Mouse (Mus musculus): ENCODE measurements around the gene Tifab. TPM values are rescaled to one million over a fixed set of nuclear protein-coding genes. Genes with fewer than 3 reads are reported as not detected.

Gene Tifab
- polyA plus RNA-seq, 1 experiment = 0.03 TPM

- no peaks in the 10 kb centered on the region for H3K27me3 ChIP-seq (ENCODE audit: control insufficient read depth)
- peaks cover 39% of the 10 kb centered on the region for H3K4me1 ChIP-seq (ENCODE audit: control insufficient read depth)
- TF ChIP-seq TAL1 (IDR thresholded peaks at IDR 0.05; ENCODE audit: low read length) (no peak), GATA1 (IDR thresholded peaks at IDR 0.05; ENCODE audit: low read length) (no peak)
- H3K4me3 ChIP-seq (replicated peaks) = peak overlapping the region; percentile 89
- peaks cover 21% of the 10 kb centered on the region for H3K36me3 ChIP-seq (ENCODE audit: control insufficient read depth)
- no peaks in the 10 kb centered on the region for H3K9me3 ChIP-seq (ENCODE audit: control insufficient read depth, low read length)
Observed at GRCm38 (mm10) chr13:56134631-56135181, 44.0 kb downstream of the Tifab start.

GRCm38 (mm10) chr13:56134031-56134430 is 44.7 kb downstream of the Tifab start:
- Histone ChIP-seq H3K36me3 (ENCODE audit: control insufficient read depth) (peaks cover 23% of the 10 kb centered on the region), H3K27me3 (ENCODE audit: control insufficient read depth) (no peaks in the 10 kb centered on the region), H3K4me1 (ENCODE audit: control insufficient read depth) (peaks cover 39% of the 10 kb centered on the region), H3K9me3 (ENCODE audit: control insufficient read depth, low read length) (no peaks in the 10 kb centered on the region), H3K4me3 (replicated peaks) (peak overlapping the region; percentile 89)
- TF ChIP-seq TAL1 (IDR thresholded peaks at IDR 0.05; ENCODE audit: low read length) = no peak
- TF ChIP-seq GATA1 (IDR thresholded peaks at IDR 0.05; ENCODE audit: low read length) = no peak

- Histone ChIP-seq H3K36me3 (ENCODE audit: control insufficient read depth) (peaks cover 29% of the 10 kb centered on the region), H3K4me3 (replicated peaks) (no peak overlapping the region), H3K9me3 (ENCODE audit: control insufficient read depth, low read length) (no peaks in the 10 kb centered on the region), H3K27me3 (ENCODE audit: control insufficient read depth) (no peaks in the 10 kb centered on the region), H3K4me1 (ENCODE audit: control insufficient read depth) (peaks cover 39% of the 10 kb centered on the region)
- no peak for TF ChIP-seq GATA1 (IDR thresholded peaks at IDR 0.05; ENCODE audit: low read length)
- TF ChIP-seq TAL1 (IDR thresholded peaks at IDR 0.05; ENCODE audit: low read length) = no peak
Observed at GRCm38 (mm10) chr13:56132941-56133340, 45.7 kb downstream of the Tifab start.

GRCm38 (mm10) chr13:56132326-56132936 is 46.3 kb downstream of the Tifab start:
- Histone ChIP-seq H3K4me3 (replicated peaks) (no peak overlapping the region), H3K36me3 (ENCODE audit: control insufficient read depth) (peaks cover 34% of the 10 kb centered on the region), H3K27me3 (ENCODE audit: control insufficient read depth) (no peaks in the 10 kb centered on the region), H3K4me1 (ENCODE audit: control insufficient read depth) (peaks cover 39% of the 10 kb centered on the region), H3K9me3 (ENCODE audit: control insufficient read depth, low read length) (peaks cover 1% of the 10 kb centered on the region; the same call in 1 of the 2 replicates)
- TF ChIP-seq GATA1 (IDR thresholded peaks at IDR 0.05; ENCODE audit: low read length) (no peak), TAL1 (IDR thresholded peaks at IDR 0.05; ENCODE audit: low read length) (no peak)

GRCm38 (mm10) chr13:56130544-56130943 is 48.1 kb downstream of the Tifab start:
- peaks cover 31% of the 10 kb centered on the region for H3K4me1 ChIP-seq (ENCODE audit: control insufficient read depth)
- H3K9me3 ChIP-seq (ENCODE audit: control insufficient read depth, low read length) = peaks cover 2% of the 10 kb centered on the region; the same call in 1 of the 2 replicates
- H3K4me3 ChIP-seq (replicated peaks) = no peak overlapping the region
- TF ChIP-seq TAL1 (IDR thresholded peaks at IDR 0.05; ENCODE audit: low read length) (no peak), GATA1 (IDR thresholded peaks at IDR 0.05; ENCODE audit: low read length) (no peak)
- H3K36me3 ChIP-seq (ENCODE audit: control insufficient read depth) = peaks cover 52% of the 10 kb centered on the region
- no peaks in the 10 kb centered on the region for H3K27me3 ChIP-seq (ENCODE audit: control insufficient read depth)

- Histone ChIP-seq H3K4me1 (ENCODE audit: control insufficient read depth) (peaks cover 24% of the 10 kb centered on the region), H3K36me3 (ENCODE audit: control insufficient read depth) (peaks cover 62% of the 10 kb centered on the region), H3K4me3 (replicated peaks) (no peak overlapping the region), H3K9me3 (ENCODE audit: control insufficient read depth, low read length) (peaks cover 2% of the 10 kb centered on the region; the same call in 1 of the 2 replicates), H3K27me3 (ENCODE audit: control insufficient read depth) (no peaks in the 10 kb centered on the region)
- TF ChIP-seq GATA1 (IDR thresholded peaks at IDR 0.05; ENCODE audit: low read length) (no peak), TAL1 (IDR thresholded peaks at IDR 0.05; ENCODE audit: low read length) (no peak)
Observed at GRCm38 (mm10) chr13:56129578-56129977, 49.1 kb downstream of the Tifab start.

GRCm38 (mm10) chr13:56129014-56129413 is 49.7 kb downstream of the Tifab start:
- Histone ChIP-seq H3K27me3 (ENCODE audit: control insufficient read depth) (no peaks in the 10 kb centered on the region), H3K4me1 (ENCODE audit: control insufficient read depth) (peaks cover 18% of the 10 kb centered on the region), H3K36me3 (ENCODE audit: control insufficient read depth) (peaks cover 67% of the 10 kb centered on the region), H3K4me3 (replicated peaks) (no peak overlapping the region), H3K9me3 (ENCODE audit: control insufficient read depth, low read length) (peaks cover 2% of the 10 kb centered on the region; the same call in 1 of the 2 replicates)
- TF ChIP-seq TAL1 (IDR thresholded peaks at IDR 0.05; ENCODE audit: low read length) = no peak
- no peak for TF ChIP-seq GATA1 (IDR thresholded peaks at IDR 0.05; ENCODE audit: low read length)

- 0 out of 2 replicates have a peak, but pooled peaks cover 2% of the 10 kb centered on the region for H3K4me1 ChIP-seq (ENCODE audit: control insufficient read depth)
- H3K4me3 ChIP-seq (replicated peaks) = no peak overlapping the region
- peaks cover 87% of the 10 kb centered on the region for H3K36me3 ChIP-seq (ENCODE audit: control insufficient read depth)
- no peaks in the 10 kb centered on the region for H3K27me3 ChIP-seq (ENCODE audit: control insufficient read depth)
- no peak for TF ChIP-seq TAL1 (IDR thresholded peaks at IDR 0.05; ENCODE audit: low read length)
- no peak for TF ChIP-seq GATA1 (IDR thresholded peaks at IDR 0.05; ENCODE audit: low read length)
- peaks cover 2% of the 10 kb centered on the region; the same call in 1 of the 2 replicates for H3K9me3 ChIP-seq (ENCODE audit: control insufficient read depth, low read length)
Observed at GRCm38 (mm10) chr13:56125632-56126031, 53.1 kb downstream of the Tifab start.

Other genes with a start within 250 kb of the Tifab start
- 3.9 and 4.7 TPM in 2 replicates for gene H2afy, start 42.5 kb downstream of the Tifab start, polyA plus RNA-seq (2012)
- not detected in 2 replicates for gene Neurog1, start 73.3 kb upstream of the Tifab start, polyA plus RNA-seq (2012)
- gene Cxcl14, start 117.7 kb upstream of the Tifab start, polyA plus RNA-seq (2012) = not detected in 2 replicates
- gene Gm3045, start 247.7 kb upstream of the Tifab start, polyA plus RNA-seq (2012) = not detected in 2 replicates

Measured in erythroblast, embryonic 14.5 days (primary cell).